Mouse (Mus musculus) heart, embryonic 11.5 days (tissue): ENCODE data around the gene Mobp. TPM values are rescaled to one million over a fixed set of nuclear protein-coding genes. Genes with fewer than 3 reads are reported as not detected.

Source experiments
- ATAC-seq: fragments of 200-750 bp; cut with Nextera tagmentation; replicated peaks from 2 replicates; pipeline ENCODE4 v1.8.0; 2017; ENCODE audit warnings: moderate library complexity; ENCODE audit not compliant: insufficient number of reproducible peaks, low FRiP score, low TSS enrichment
- H3K27ac ChIP-seq: fragments of 300-500 bp; sonication (generic); 2 replicates; pipeline ENCODE4 v1.5.1; 2014; ENCODE audit warnings: mild to moderate bottlenecking, low read depth, low read length
- H3K27me3 ChIP-seq: fragments of 300-500 bp; sonication (generic); 2 replicates; pipeline ENCODE4 v1.6.1; 2014; ENCODE audit warnings: mild to moderate bottlenecking, low read length, mixed read lengths; ENCODE audit not compliant: control insufficient read depth, insufficient read depth
- H3K36me3 ChIP-seq: fragments of 300-500 bp; sonication (generic); 2 replicates; pipeline ENCODE4 v1.6.1; 2014; ENCODE audit warnings: mild to moderate bottlenecking, low read length, moderate library complexity, mixed read lengths; ENCODE audit not compliant: control insufficient read depth, insufficient read depth
- H3K4me1 ChIP-seq: fragments of 300-500 bp; sonication (generic); 2 replicates; pipeline ENCODE4 v1.6.1; 2014; ENCODE audit warnings: low read length; ENCODE audit not compliant: control insufficient read depth, insufficient read depth
- H3K4me2 ChIP-seq: fragments of 300-500 bp; sonication (generic); 2 replicates; pipeline ENCODE4 v1.6.1; 2014; ENCODE audit warnings: mild to moderate bottlenecking, moderate library complexity
- H3K4me3 ChIP-seq: fragments of 300-500 bp; sonication (generic); 2 replicates; pipeline ENCODE4 v1.5.1; 2014; ENCODE audit warnings: low read depth, low read length
- H3K9ac ChIP-seq: fragments of 300-500 bp; sonication (generic); 2 replicates; pipeline ENCODE4 v1.6.1; 2014; ENCODE audit warnings: mild to moderate bottlenecking, low read depth, low read length, moderate library complexity
- H3K9me3 ChIP-seq: fragments of 300-500 bp; sonication (generic); replicated peaks from 2 replicates; pipeline ENCODE4 v1.6.1; 2016; ENCODE audit warnings: low read length; ENCODE audit not compliant: control insufficient read depth
- WGBS: fragments of 180-500 bp; shearing (Covaris S2); extraction: QIAGEN DNeasy Blood & Tissue Kit; methylation state at CpG from one replicate; pipeline ENCODE4 v1.1.7; 2014; ENCODE audit not compliant: insufficient replicate concordance; 5-methylcytosine and 5-hydroxymethylcytosine counted together
- polyA plus RNA-seq: library from polyadenylated mRNA; unstranded; fragments of >200 nt; fragmentation: Nextera tagmentation; extraction: Ambion mirVana; gene quantifications from 2 replicates; pipeline ENCODE4 v1.2.1, GENCODE M21; 2014

The Mobp gene
- polyA plus RNA-seq, 1 experiment from 2014 or later = not detected

- H3K9me3 ChIP-seq = no peaks in the 10 kb centered on the region
- peaks cover 17% of the 10 kb centered on the region; the same call in 1 of the 2 replicates for H3K4me1 ChIP-seq
- peak overlapping the region; percentile 25 for H3K27ac ChIP-seq
- no peak for ATAC-seq
- no peaks in the 10 kb centered on the region for H3K27me3 ChIP-seq
- H3K4me3 ChIP-seq = no peak overlapping the region
- 88% methylated on average over 17 of the region's 17 CpGs for WGBS
- no peak overlapping the region for H3K9ac ChIP-seq
- H3K36me3 ChIP-seq = peaks cover 5% of the 10 kb centered on the region; the same call in 1 of the 2 replicates
- H3K4me2 ChIP-seq = peak overlapping the region; percentile 7
These were observed 35.3 kb upstream of the Mobp start for GRCm38 (mm10) chr9:120114051-120114788.

DNA sequence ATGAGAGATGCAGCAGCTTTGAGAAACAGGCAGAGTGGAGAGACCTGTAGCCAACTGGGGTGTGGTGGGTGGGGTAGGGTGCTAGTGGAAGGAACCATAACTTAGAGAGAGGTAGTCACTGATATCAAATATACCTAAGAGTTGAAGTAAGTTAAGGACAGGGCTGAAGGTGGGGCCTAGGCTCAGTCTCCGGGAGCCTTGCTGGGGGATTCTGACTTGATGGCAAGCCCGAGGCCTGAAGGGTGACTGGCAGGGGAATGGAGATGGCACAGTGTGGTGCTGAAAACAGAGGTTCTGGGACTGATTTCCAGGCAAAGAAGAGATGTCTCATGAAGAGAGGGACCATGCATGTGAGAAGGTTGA is 34.7 kb upstream of the Mobp start:
- Histone ChIP-seq H3K4me2 (peak overlapping the region; percentile 48), H3K4me1 (peaks cover 17% of the 10 kb centered on the region; the same call in 1 of the 2 replicates), H3K36me3 (peaks cover 5% of the 10 kb centered on the region; the same call in 1 of the 2 replicates), H3K9ac (peak overlapping the region; percentile 44), H3K27ac (peak overlapping the region; percentile 60), H3K4me3 (peak overlapping the region; percentile 4; the same call in 1 of the 2 replicates), H3K9me3 (no peaks in the 10 kb centered on the region), H3K27me3 (no peaks in the 10 kb centered on the region)
- ATAC-seq = no peak
- WGBS = 74% methylated on average over 2 of the region's 2 CpGs

GRCm38 (mm10) chr9:120115580-120115979 is 33.9 kb upstream of the Mobp start:
- peak; percentile 85 for ATAC-seq
- peaks cover 17% of the 10 kb centered on the region; the same call in 1 of the 2 replicates for H3K4me1 ChIP-seq
- H3K4me2 ChIP-seq = peak overlapping the region; percentile 48
- no peaks in the 10 kb centered on the region for H3K9me3 ChIP-seq
- H3K36me3 ChIP-seq = peaks cover 6% of the 10 kb centered on the region; the same call in 1 of the 2 replicates
- H3K27me3 ChIP-seq = no peaks in the 10 kb centered on the region
- peak overlapping the region; percentile 89 for H3K27ac ChIP-seq
- WGBS = 59% methylated on average over 5 of the region's 5 CpGs
- H3K4me3 ChIP-seq = peak overlapping the region; percentile 13; the same call in 1 of the 2 replicates
- peak overlapping the region; percentile 44 for H3K9ac ChIP-seq

GRCm38 (mm10) chr9:120116184-120116624 is 33.3 kb upstream of the Mobp start:
- H3K36me3 ChIP-seq = peaks cover 8% of the 10 kb centered on the region; the same call in 1 of the 2 replicates
- peak overlapping the region; percentile 89 for H3K27ac ChIP-seq
- H3K4me3 ChIP-seq = peak overlapping the region; percentile 13; the same call in 1 of the 2 replicates
- H3K4me1 ChIP-seq = peaks cover 17% of the 10 kb centered on the region; the same call in 1 of the 2 replicates
- peak; percentile 71 for ATAC-seq
- H3K9ac ChIP-seq = peak overlapping the region; percentile 44; the same call in 1 of the 2 replicates
- H3K27me3 ChIP-seq = no peaks in the 10 kb centered on the region
- no peaks in the 10 kb centered on the region for H3K9me3 ChIP-seq
- peak overlapping the region; percentile 48 for H3K4me2 ChIP-seq
- 75% methylated on average over 8 of the region's 8 CpGs for WGBS

DNA sequence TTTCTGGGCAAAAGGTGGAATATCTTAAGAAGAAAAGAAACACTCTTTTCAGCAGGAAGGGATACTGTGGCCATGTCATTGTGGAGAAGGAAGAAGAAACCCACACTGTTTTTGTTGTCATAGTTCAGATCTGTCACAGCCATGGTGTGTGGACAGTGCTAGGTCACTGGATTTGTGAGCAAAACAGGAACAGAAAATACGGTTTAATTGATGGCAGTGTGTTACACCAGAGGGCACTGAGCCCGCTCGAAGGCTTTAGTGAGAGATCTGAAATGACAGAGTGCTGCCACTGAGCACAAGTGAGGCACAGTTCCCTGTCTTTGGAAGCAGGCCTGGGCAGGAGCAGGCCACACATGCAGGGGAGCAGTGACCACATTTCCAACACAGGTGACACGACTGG is 31.3 kb upstream of the Mobp start:
- peaks cover 11% of the 10 kb centered on the region; the same call in 1 of the 2 replicates for H3K36me3 ChIP-seq
- H3K4me1 ChIP-seq = 0 out of 2 replicates have a peak, but pooled peaks cover 11% of the 10 kb centered on the region
- whole genome bisulfite sequencing = 86% methylated on average over 4 of the region's 4 CpGs
- H3K9ac ChIP-seq = peak overlapping the region; percentile 43; the same call in 1 of the 2 replicates
- no peak overlapping the region for H3K27ac ChIP-seq
- no peak overlapping the region for H3K4me3 ChIP-seq
- H3K4me2 ChIP-seq = peak overlapping the region; percentile 39
- ATAC-seq = no peak
- no peaks in the 10 kb centered on the region for H3K9me3 ChIP-seq
- no peaks in the 10 kb centered on the region for H3K27me3 ChIP-seq

DNA sequence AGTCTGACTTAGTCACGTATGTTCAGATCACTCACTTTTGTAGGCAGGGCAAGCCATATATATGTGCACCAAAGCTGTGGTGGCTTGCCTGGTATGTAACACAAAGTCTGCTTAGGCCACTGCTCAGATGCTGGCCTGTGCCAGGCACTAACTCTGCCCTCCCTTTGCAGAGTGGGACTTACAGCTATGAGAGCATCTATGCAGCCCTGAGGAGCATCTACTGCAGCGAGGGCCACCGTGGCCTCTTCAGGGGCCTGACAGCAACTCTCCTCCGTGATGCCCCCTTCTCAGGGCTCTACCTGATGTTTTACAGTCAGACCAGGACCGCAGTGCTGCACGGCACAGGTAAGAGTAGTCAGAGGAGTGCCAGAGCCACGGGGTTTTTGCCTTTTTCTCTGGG is 29.0 kb upstream of the Mobp start:
- WGBS = 94% methylated on average over 7 of the region's 7 CpGs
- 0 out of 2 replicates have a peak, but pooled peaks cover 7% of the 10 kb centered on the region for H3K4me1 ChIP-seq
- H3K4me3 ChIP-seq = no peak overlapping the region
- peaks cover 17% of the 10 kb centered on the region for H3K36me3 ChIP-seq
- no peak overlapping the region for H3K27ac ChIP-seq
- H3K9ac ChIP-seq = no peak overlapping the region
- H3K4me2 ChIP-seq = no peak overlapping the region
- no peaks in the 10 kb centered on the region for H3K9me3 ChIP-seq
- ATAC-seq = no peak
- H3K27me3 ChIP-seq = no peaks in the 10 kb centered on the region

GRCm38 (mm10) chr9:120126868-120127267 is 22.6 kb upstream of the Mobp start:
- peak overlapping the region; percentile 99 for H3K9ac ChIP-seq
- peak overlapping the region; percentile 71 for H3K4me2 ChIP-seq
- H3K36me3 ChIP-seq = peaks cover 21% of the 10 kb centered on the region
- peak overlapping the region; percentile 70 for H3K27ac ChIP-seq
- WGBS = 43% methylated on average over 11 of the region's 11 CpGs
- H3K9me3 ChIP-seq = no peaks in the 10 kb centered on the region
- no peaks in the 10 kb centered on the region for H3K27me3 ChIP-seq
- no peak for ATAC-seq
- H3K4me1 ChIP-seq = peaks cover 14% of the 10 kb centered on the region
- H3K4me3 ChIP-seq = peak overlapping the region; percentile 97

GRCm38 (mm10) chr9:120127538-120128251 is 21.8 kb upstream of the Mobp start, which contains the start of gene Rpsa:
TSS of gene Rpsa (plus strand) at chr9:120127689.
- Histone ChIP-seq H3K4me3 (peak within 1 kb of the TSS; percentile 97), H3K27me3 (no peaks in the 10 kb centered on the region), H3K9ac (peak within 1 kb of the TSS; percentile 99), H3K4me2 (peak within 1 kb of the TSS; percentile 85), H3K4me1 (peaks cover 14% of the 10 kb centered on the region), H3K36me3 (peaks cover 22% of the 10 kb centered on the region), H3K9me3 (no peaks in the 10 kb centered on the region), H3K27ac (peak within 1 kb of the TSS; percentile 94)
- peak; percentile 95 for ATAC-seq
- WGBS = under 1% methylated on average over 68 of the region's 72 CpGs
